Mouse (Mus musculus) intestine, embryonic 14.5 days (tissue): ENCODE results near the gene Ddx39b. TPM values are rescaled to one million over a fixed set of nuclear protein-coding genes. Genes with fewer than 3 reads are reported as not detected.
"Not testable (repeated sequence)": the region's sequence is repeated elsewhere in the genome, so short reads cannot be mapped to it uniquely, and the experiment has no call there.

Source experiments
- ATAC-seq: fragments of 200-750 bp; cut with Nextera tagmentation; replicated peaks from 2 replicates; pipeline ENCODE4 v1.8.0; 2017; ENCODE audit warnings: low read depth, moderate number of reproducible peaks, moderate TSS enrichment, moderate library complexity; ENCODE audit not compliant: low FRiP score, low TSS enrichment
- DNase-seq: peaks from one replicate; pipeline ENCODE4 v3.0.0-alpha.2; 2018; ENCODE audit warnings: low spot score
- H3K27ac ChIP-seq: fragments of 300-500 bp; sonication (generic); 2 replicates; pipeline ENCODE4 v1.5.1; 2014; ENCODE audit warnings: low read depth, mild to moderate bottlenecking, control low read depth
- H3K27me3 ChIP-seq: fragments of 300-500 bp; sonication (generic); replicated peaks from 2 replicates; pipeline ENCODE4 v1.6.1; 2014; ENCODE audit warnings: low read length, control low read depth; ENCODE audit not compliant: control insufficient read depth, insufficient read depth
- H3K36me3 ChIP-seq: fragments of 300-500 bp; sonication (generic); 2 replicates; pipeline ENCODE4 v1.6.1; 2014; ENCODE audit warnings: low read length, control low read depth; ENCODE audit not compliant: control insufficient read depth, insufficient read depth
- H3K4me1 ChIP-seq: fragments of 300-500 bp; sonication (generic); replicated peaks from 2 replicates; pipeline ENCODE4 v1.6.1; 2014; ENCODE audit warnings: low read length, control low read depth, mixed read lengths; ENCODE audit not compliant: control insufficient read depth, insufficient read depth
- H3K4me2 ChIP-seq: fragments of 300-500 bp; sonication (generic); 2 replicates; pipeline ENCODE4 v1.6.1; 2014; ENCODE audit warnings: low read length
- H3K4me3 ChIP-seq: fragments of 300-500 bp; sonication (generic); 2 replicates; pipeline ENCODE4 v1.5.1; 2014; ENCODE audit warnings: low read depth, low read length, control low read depth, mixed read lengths
- H3K9ac ChIP-seq: fragments of 300-500 bp; sonication (generic); 2 replicates; pipeline ENCODE4 v1.6.1; 2014; ENCODE audit warnings: mild to moderate bottlenecking, low read length
- H3K9me3 ChIP-seq: fragments of 300-500 bp; sonication (generic); 2 replicates; pipeline ENCODE4 v1.6.1; 2016; ENCODE audit warnings: low read length, control low read depth; ENCODE audit not compliant: control insufficient read depth
- WGBS: fragments of 180-500 bp; shearing (Covaris S2); extraction: QIAGEN DNeasy Blood & Tissue Kit; methylation state at CpG from one replicate; pipeline ENCODE4 v1.1.7; 2014; 5-methylcytosine and 5-hydroxymethylcytosine counted together
- polyA plus RNA-seq: library from polyadenylated mRNA; unstranded; fragments of >200 nt; fragmentation: Nextera tagmentation; extraction: Ambion mirVana; gene quantifications from 2 replicates; pipeline ENCODE4 v1.2.1, GENCODE M21; 2014

Ddx39b gene
- polyA plus RNA-seq, 1 experiment from 2014 or later = 458 TPM

GRCm38 (mm10) chr17:35272249-35272648, 30.7 kb downstream of the Ddx39b start:
- ATAC-seq (no peak), DNase-seq (no peak)
- H3K27me3 ChIP-seq = peaks cover 15% of the 10 kb centered on the region; the same call in 1 of the 2 replicates
- H3K4me3 ChIP-seq = no peak overlapping the region
- no peak overlapping the region for H3K9ac ChIP-seq
- no peaks in the 10 kb centered on the region for H3K4me1 ChIP-seq
- no peaks in the 10 kb centered on the region for H3K9me3 ChIP-seq
- H3K27ac ChIP-seq = no peak overlapping the region
- 69% methylated on average over 3 of the region's 3 CpGs for WGBS
- no peaks in the 10 kb centered on the region for H3K36me3 ChIP-seq
- no peak overlapping the region for H3K4me2 ChIP-seq

DNA sequence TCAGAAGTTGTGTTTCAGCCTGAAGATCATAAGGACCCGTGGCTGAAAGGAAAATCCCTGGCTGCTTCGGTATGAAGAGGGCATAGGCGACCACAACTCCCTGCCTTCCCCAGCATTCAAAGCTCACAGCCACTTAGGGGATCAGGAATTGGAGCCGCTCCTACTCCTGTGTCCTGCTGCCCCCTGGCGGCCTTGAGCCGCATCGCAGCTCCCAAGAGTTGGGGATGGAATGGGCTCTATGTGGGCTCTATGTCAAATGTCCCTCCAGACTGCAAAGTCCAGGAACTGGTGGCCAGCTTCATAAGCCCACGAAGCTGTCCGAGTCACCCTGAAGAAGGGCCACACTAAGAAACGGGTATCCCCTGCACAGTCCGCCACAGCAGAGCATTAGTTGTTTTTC, 33.2 kb downstream of the Ddx39b start:
- peak; percentile 90 for DNase-seq
- ATAC-seq = 0 out of 2 replicates have a peak, but pooled peaks have one; percentile 43
- Histone ChIP-seq H3K4me2 (no peak overlapping the region), H3K9me3 (no peaks in the 10 kb centered on the region), H3K9ac (no peak overlapping the region), H3K4me3 (no peak overlapping the region), H3K27ac (no peak overlapping the region), H3K36me3 (no peaks in the 10 kb centered on the region), H3K27me3 (peaks cover 15% of the 10 kb centered on the region; the same call in 1 of the 2 replicates), H3K4me1 (no peaks in the 10 kb centered on the region)
- 3% methylated on average over 11 of the region's 11 CpGs for WGBS

GRCm38 (mm10) chr17:35276304-35276864, 34.8 kb downstream of the Ddx39b start:
- WGBS = 13% methylated on average over 13 of the region's 13 CpGs
- H3K4me2 ChIP-seq = no peak overlapping the region
- peaks cover 15% of the 10 kb centered on the region; the same call in 1 of the 2 replicates for H3K27me3 ChIP-seq
- ATAC-seq (no peak), DNase-seq (no peak)
- H3K27ac ChIP-seq = no peak overlapping the region
- H3K36me3 ChIP-seq = no peaks in the 10 kb centered on the region
- H3K4me3 ChIP-seq = no peak overlapping the region
- H3K9me3 ChIP-seq = no peaks in the 10 kb centered on the region
- H3K4me1 ChIP-seq = no peaks in the 10 kb centered on the region
- H3K9ac ChIP-seq = no peak overlapping the region

DNA sequence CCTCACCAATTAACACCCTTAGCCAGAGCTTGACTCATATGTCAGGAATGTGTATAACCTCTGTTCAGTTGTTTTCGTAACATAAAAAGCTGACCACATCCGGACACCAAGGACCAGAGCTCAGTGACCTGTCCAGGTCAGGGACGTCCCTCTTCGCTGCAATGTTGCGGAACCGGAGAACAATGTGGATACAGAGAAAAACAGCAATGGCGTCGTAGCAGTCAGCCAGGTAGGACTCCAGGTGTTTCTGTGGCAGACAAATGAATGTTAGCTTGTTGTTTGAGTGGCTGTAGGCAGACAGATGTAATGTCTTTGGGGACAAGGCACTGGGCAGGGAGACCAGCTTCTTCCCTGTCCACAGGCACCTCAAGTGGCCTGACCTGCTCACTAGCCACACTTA, 36.5 kb downstream of the Ddx39b start:
- WGBS = 84% methylated on average over 8 of the region's 8 CpGs
- ATAC-seq (no peak), DNase-seq (no peak)
- no peak overlapping the region for H3K27ac ChIP-seq
- no peak overlapping the region for H3K4me2 ChIP-seq
- no peaks in the 10 kb centered on the region for H3K4me1 ChIP-seq
- no peak overlapping the region for H3K9ac ChIP-seq
- no peaks in the 10 kb centered on the region for H3K36me3 ChIP-seq
- no peaks in the 10 kb centered on the region for H3K9me3 ChIP-seq
- no peak overlapping the region for H3K4me3 ChIP-seq
- peaks cover 15% of the 10 kb centered on the region; the same call in 1 of the 2 replicates for H3K27me3 ChIP-seq

DNA sequence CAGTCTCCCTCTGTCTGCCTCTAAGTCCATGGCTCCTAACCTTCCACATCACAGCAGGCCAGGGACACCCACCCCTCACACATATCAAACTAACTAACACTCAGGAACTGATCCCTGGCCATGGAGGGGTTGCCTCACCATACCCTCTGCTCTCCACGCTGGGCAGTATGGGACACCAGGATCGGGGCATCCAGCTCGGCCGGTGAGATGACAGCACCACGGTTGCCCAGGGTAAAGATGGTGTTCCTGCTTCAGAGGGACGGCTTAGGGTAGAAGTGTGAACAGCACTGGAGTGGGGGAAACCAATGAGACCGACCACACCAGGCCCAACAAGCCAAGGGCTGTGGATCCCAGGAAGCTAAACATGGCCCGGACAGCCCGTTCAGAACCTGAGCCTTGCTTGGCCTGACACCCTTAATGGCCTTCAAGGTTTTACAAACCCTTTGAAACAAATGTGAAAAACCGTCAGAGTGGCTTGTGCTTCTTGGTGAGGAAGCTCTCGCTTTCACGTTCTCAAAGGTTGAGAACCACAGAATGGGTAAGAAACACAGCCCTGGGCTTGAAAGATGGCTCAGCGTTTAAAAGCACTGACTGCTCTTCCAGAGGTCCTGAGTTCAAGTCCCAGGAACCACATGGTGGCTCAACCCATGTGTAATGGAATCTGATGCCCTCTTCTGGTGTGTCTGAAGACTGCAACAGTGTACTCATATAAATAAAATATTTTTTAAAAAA, 37.6 kb downstream of the Ddx39b start:
- 87% methylated on average over 13 of the region's 13 CpGs for WGBS
- Histone ChIP-seq H3K27me3 (peaks cover 15% of the 10 kb centered on the region; the same call in 1 of the 2 replicates), H3K27ac (no peak overlapping the region), H3K4me3 (no peak overlapping the region), H3K4me1 (no peaks in the 10 kb centered on the region), H3K4me2 (no peak overlapping the region), H3K9ac (no peak overlapping the region), H3K36me3 (no peaks in the 10 kb centered on the region), H3K9me3 (no peaks in the 10 kb centered on the region)
- no peak for DNase-seq
- ATAC-seq = no peak

GRCm38 (mm10) chr17:35280276-35280675, 38.7 kb downstream of the Ddx39b start:
- no peak for DNase-seq
- Histone ChIP-seq H3K4me3 (no peak overlapping the region), H3K27ac (no peak overlapping the region), H3K9ac (no peak overlapping the region), H3K27me3 (peaks cover 14% of the 10 kb centered on the region; the same call in 1 of the 2 replicates), H3K4me1 (no peaks in the 10 kb centered on the region), H3K9me3 (no peaks in the 10 kb centered on the region), H3K4me2 (no peak overlapping the region), H3K36me3 (no peaks in the 10 kb centered on the region)
- 71% methylated on average over 3 of the region's 3 CpGs for WGBS
- no peak for ATAC-seq

DNA sequence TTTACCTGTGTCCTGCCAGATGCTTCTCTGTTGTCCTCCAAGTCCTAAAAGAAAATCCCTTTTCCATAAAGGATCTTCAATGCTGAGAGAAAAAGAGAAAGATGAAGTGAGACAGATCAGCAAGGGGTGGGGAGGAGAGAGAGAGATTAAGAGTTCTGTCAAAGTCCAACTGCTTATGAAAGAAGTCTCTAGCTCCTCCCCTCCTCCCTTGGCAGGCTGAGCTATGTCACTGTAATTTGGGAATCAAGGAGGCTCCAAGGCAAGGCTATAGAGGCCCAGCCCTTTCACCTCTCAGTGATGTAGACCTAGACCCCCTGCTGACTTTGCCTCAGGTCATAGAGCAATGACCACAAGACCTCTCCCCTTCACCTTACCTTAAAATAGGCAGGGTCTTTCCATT, 43.9 kb downstream of the Ddx39b start:
- Histone ChIP-seq H3K27ac (no peak overlapping the region), H3K27me3 (no peaks in the 10 kb centered on the region), H3K4me1 (no peaks in the 10 kb centered on the region), H3K4me3 (no peak overlapping the region), H3K4me2 (no peak overlapping the region), H3K9ac (no peak overlapping the region), H3K36me3 (no peaks in the 10 kb centered on the region), H3K9me3 (no peaks in the 10 kb centered on the region)
- DNase-seq (no peak), ATAC-seq (no peak)

GRCm38 (mm10) chr17:35295796-35296195, 54.2 kb downstream of the Ddx39b start:
- not testable (repeated sequence) for H3K27ac ChIP-seq, H3K4me3 ChIP-seq, ATAC-seq, H3K36me3 ChIP-seq, H3K4me1 ChIP-seq, H3K9me3 ChIP-seq, H3K4me2 ChIP-seq, H3K27me3 ChIP-seq, H3K9ac ChIP-seq
- peak; percentile 73 for DNase-seq
- WGBS = 5% methylated on average over 5 of the region's 5 CpGs
